Mouse (Mus musculus): ENCODE measurements around the gene AI182371.

Gene AI182371

GRCm38 (mm10) chr2:35101443-35101842 lies at the start of gene AI182371:
TSS of gene AI182371 (minus strand) at chr2:35101543.
- no peak for DNase-seq (ENCODE audit: low spot score in 2 of 2)

GRCm38 (mm10) chr2:35148806-35149205 lies 47.5 kb upstream of the AI182371 start:
- DNase-seq (ENCODE audit: low spot score in 2 of 2): no peak

- no peak for DNase-seq (ENCODE audit: low spot score in 2 of 2)
These were observed 40.3 kb upstream of the AI182371 start for GRCm38 (mm10) chr2:35141673-35142072.

GRCm38 (mm10) chr2:35138576-35138975 lies 37.2 kb upstream of the AI182371 start:
- no peak for DNase-seq (ENCODE audit: low spot score in 2 of 2)

DNA sequence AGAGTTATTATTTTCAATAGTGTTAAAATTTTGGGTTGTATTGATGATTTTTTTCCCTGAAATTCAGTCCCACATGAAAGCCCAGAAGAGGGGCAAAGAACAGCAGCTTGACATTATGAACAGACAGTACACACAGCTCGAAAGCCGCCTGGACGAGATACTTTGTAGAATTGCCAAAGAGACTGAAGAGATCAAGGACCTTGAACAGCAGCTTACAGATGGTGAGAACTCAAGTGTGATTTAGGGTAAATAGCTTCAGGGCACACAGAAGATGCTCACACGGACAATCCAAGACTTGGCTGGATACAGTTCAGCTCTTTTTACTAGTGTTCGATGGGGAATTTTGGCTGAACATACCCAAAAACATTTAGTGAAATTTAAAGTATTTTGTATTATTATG lies 32.5 kb upstream of the AI182371 start:
- no peak for DNase-seq (ENCODE audit: low spot score in 2 of 2)

DNA sequence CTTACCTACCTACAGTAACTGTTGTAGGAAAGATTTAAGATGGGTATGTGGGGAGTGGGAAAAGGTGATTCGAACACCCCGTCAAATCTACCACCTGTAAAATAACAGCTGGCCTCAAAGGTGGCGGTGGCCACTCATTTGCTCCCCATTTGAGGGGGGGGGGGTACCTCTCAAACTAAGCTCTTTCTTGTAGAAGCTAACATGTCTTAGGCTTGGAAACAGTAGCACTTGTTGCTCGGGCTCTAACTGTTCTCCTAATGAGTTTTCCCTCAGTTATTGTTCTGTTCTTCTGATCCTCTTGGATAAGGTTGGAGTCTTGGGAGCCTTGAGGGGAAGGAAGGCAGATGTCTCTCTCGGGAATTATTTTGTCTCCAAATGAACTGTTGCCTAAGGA lies 31.3 kb upstream of the AI182371 start:
- DNase-seq (ENCODE audit: low spot score in 2 of 2): no peak

GRCm38 (mm10) chr2:35131991-35132661 lies 30.8 kb upstream of the AI182371 start:
- peak; percentile 76 to 95 for DNase-seq (ENCODE audit: low spot score in 2 of 2)

- no peak for DNase-seq (ENCODE audit: low spot score in 2 of 2)
These were observed 30.1 kb upstream of the AI182371 start for GRCm38 (mm10) chr2:35131491-35131890.

DNA sequence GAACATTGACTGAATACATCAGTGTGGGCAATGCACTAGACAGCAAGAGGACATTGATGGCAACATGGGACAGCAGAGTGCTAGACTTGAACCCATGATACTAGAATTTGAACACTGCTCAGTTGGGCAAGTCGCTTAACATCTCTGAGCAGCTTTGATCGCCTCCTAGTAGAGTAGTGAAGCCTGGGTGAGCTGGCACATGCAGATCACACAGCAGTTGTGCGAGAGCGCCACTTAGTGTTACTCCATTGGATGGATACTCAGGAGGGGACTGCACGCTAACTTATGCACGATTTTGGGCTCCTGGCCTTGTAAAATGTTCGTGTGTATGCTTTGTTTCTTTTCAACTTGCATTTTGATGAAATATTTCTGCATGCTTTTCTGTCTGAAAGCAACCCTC lies 23.4 kb upstream of the AI182371 start:
- DNase-seq (ENCODE audit: low spot score in 2 of 2): no peak

DNA sequence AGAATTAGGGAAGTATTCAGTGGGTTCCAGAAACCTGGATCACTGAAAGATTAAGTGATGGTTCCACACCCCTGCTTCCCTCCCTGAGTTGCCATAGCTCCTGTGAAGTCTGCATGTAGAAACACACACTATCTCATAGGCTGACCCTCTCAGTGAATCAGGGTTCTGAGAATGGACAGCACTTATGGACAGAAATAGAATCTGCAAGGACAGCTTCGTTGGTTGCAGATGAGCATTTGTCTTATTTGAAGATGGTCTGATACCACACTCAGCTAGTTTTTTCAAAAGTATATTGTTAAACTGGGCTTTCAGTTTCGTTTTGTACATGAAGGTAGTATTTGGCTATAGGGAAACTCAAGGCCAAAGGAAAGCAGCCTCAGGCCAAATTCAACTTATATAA lies 9.2 kb upstream of the AI182371 start:
- no peak for DNase-seq (ENCODE audit: low spot score in 2 of 2)

DNA sequence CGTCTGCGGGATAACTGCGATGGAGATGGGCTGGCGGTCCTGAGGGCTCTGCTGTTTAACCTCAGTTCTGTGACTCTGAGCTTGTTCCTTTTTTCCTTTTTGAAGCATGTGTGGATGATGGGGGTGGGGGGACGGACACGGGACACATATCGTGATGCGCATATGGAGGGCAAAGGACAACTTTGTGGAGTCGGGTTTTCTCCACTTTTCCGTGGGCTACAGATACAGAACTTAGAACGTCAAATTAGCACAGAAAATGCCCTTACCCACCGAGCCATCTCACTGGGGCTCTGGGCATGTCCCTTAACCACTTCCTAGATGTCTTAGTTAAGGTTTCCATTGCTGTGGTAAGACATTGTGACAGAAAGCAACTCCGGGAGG lies 8.6 kb upstream of the AI182371 start:
- DNase-seq (ENCODE audit: low spot score in 2 of 2): no peak

DNA sequence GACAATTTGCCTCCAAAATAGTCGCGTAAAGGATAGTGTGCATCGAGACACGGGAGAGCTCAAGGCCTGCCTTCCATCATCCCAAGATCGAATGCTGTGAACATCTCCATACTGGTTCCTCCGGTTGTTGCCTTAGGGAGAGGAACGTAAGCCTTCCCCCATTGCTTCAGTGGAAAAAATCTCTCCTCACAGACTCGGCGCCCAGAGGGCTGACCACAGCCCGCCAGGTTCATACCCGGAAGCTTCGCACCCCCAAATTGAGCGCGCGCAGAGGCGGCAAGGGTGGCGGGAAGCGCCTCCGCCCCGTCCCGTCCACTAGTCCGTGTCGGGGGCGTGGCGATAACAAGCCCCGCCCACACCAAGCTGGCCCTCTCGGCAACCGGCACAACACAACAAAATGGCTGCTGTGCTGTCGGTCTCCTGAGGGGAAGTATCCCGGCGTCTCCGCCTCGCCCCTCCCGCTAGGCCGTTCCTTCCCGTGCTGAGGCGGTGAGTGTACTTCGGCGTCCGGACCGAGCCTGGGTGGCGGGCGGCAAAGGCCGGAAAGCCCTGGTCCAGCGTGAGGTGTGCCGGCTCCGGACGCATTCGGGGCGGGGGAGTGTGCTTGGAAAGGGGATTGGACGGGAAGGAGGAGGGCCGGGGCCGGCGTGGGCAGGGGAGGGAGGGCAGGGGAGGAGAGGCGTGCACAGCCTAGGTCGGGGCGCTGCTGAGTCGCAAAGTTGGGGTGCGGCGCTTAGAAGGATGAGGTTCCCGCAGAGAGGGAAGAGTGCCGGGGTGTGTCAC lies 8.0 kb upstream of the AI182371 start, which contains the start of gene Cntrl:
Gene Cntrl (plus strand): TSS at position 352 of the 783 bp plus-strand sequence.
- peak; percentile 75 to 95 for DNase-seq (ENCODE audit: low spot score in 2 of 2)

- peak in 1 of 2 experiments; percentile 34 for DNase-seq (ENCODE audit: low spot score in 2 of 2)
These were observed 7.4 kb upstream of the AI182371 start for GRCm38 (mm10) chr2:35108712-35109111.

DNA sequence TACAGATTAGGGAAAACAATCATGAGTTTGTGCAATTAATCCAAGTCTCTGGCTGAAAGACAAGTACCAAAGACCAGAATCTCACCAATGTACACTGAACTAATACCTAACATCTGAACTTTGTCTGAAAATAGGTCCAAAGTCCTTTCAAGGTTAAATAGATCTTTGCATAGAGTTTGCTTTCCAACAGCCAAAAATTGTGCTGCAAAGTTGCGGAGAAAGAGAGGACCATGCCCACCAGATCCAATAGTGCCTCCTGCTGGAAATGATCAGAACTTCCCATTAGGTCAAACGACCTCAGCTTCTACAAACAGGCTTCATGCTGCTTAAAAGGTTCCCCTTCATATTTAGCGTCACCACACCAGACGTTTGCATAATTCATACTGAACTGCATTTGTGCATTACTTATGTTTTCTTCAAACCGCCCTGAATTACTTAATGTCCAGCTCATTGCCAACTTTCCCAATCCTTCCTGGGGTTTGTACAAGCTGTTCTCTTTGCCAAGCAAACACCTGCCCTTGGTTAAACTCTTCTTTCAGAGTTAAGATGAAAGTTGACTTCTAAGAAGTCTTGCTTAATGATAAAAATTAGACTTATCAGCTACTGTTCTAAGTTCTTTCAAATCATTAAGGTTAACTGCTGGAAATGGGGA lies 6.8 kb upstream of the AI182371 start:
- DNase-seq (ENCODE audit: low spot score in 2 of 2): peak in 1 of 2 experiments; percentile 27

GRCm38 (mm10) chr2:35104843-35105242 lies 3.5 kb upstream of the AI182371 start:
- DNase-seq (ENCODE audit: low spot score in 2 of 2): no peak

- no peak for DNase-seq (ENCODE audit: low spot score in 2 of 2)
These were observed 2.2 kb upstream of the AI182371 start for GRCm38 (mm10) chr2:35103558-35103957.

- no peak for DNase-seq (ENCODE audit: low spot score in 2 of 2)
These were observed 1.4 kb upstream of the AI182371 start for GRCm38 (mm10) chr2:35102777-35103176.

GRCm38 (mm10) chr2:35100529-35100928 lies 814 bp downstream of the AI182371 start:
- DNase-seq (ENCODE audit: low spot score in 2 of 2): no peak

GRCm38 (mm10) chr2:35087418-35087817 lies 13.9 kb downstream of the AI182371 start:
- no peak for DNase-seq (ENCODE audit: low spot score in 2 of 2)

- no peak for DNase-seq (ENCODE audit: low spot score in 2 of 2)
These were observed 22.2 kb downstream of the AI182371 start for GRCm38 (mm10) chr2:35079166-35079565.

- DNase-seq (ENCODE audit: low spot score in 2 of 2): no peak
These were observed 27.0 kb downstream of the AI182371 start for GRCm38 (mm10) chr2:35074328-35074727.

GRCm38 (mm10) chr2:35072547-35072946 lies 28.8 kb downstream of the AI182371 start:
- DNase-seq (ENCODE audit: low spot score in 2 of 2): no peak

DNA sequence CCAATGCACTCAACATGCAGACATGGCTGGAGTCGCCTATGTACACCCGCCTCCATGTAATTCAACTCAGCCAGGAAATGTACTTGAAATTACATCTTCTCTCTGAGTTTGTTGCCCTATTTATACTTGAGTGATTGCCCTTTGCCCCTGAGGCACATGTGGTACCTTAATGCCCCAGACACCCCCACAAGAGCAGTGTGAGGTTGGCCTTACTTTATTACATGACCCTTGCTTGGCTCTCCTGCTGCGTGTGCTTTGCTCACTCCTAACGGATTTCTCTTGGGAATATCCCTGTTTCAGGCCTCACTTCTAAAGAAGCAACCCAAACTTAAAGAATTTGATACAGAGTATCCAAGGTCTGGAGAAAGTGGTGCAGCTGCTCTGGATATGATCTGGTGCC lies 31.1 kb downstream of the AI182371 start:
- no peak for DNase-seq (ENCODE audit: low spot score in 2 of 2)
